Mouse (Mus musculus) CD4-positive naive resting alpha-beta T cell, adult 76 days (primary cell): ENCODE data around the gene Pikfyve. TPM values are rescaled to one million over a fixed set of nuclear protein-coding genes. Genes with fewer than 3 reads are reported as not detected.

Experiments
- total RNA-seq: library from RNA; stranded (reverse); gene quantifications from one replicate; pipeline ENCODE4 v1.2.4, GENCODE M21; 2023

Gene Pikfyve
- total RNA-seq = 40.3 TPM

GRCm38 (mm10) chr1:65186287-65187073 lies at the start of gene Pikfyve, which contains the start of gene Idh1:
TSS of gene Pikfyve (plus strand) at chr1:65186683.
TSS of gene Idh1 (minus strand) at chr1:65186500.

GRCm38 (mm10) chr1:65281756-65282155 lies 95.3 kb downstream of the Pikfyve start, which contains the start of gene Pth2r:
TSS of gene Pth2r (plus strand) at chr1:65282056.

Other genes with a start within 250 kb of the Pikfyve start
- gene Plekhm3, start 229.9 kb upstream of the Pikfyve start, total RNA-seq = 18.4 TPM
- not detected for gene Akr1cl, start 153.9 kb upstream of the Pikfyve start, total RNA-seq
- not detected for gene Cryge, start 135.5 kb upstream of the Pikfyve start, total RNA-seq
- gene Crygd, start 123.2 kb upstream of the Pikfyve start, total RNA-seq = not detected
- gene Crygc, start 113.0 kb upstream of the Pikfyve start, total RNA-seq = not detected
- gene Crygb, start 104.4 kb upstream of the Pikfyve start, total RNA-seq = not detected
- gene Cryga, start 83.3 kb upstream of the Pikfyve start, total RNA-seq = not detected
- gene Gm28845, start 67.1 kb upstream of the Pikfyve start, total RNA-seq = not detected
- gene D630023F18Rik, start 63.5 kb upstream of the Pikfyve start, total RNA-seq = not detected
- gene Idh1, start 183 bp upstream of the Pikfyve start, total RNA-seq = 5.4 TPM
- gene Pth2r, start 95.4 kb downstream of the Pikfyve start, total RNA-seq = not detected